Mouse (Mus musculus) mature B cell (primary cell): ENCODE results near the gene Wiz.

Experiments used
- in situ Hi-C: fragments of 300-500 bp; cut with MboI; formaldehyde crosslinking; loops from 2 replicates; pipeline ENCODE4 v1.14.3; 2019

Gene Wiz

GRCm38 (mm10) chr17:32389101-32389659, at the start of gene Wiz:
Wiz (minus strand) TSS chr17:32389439.
- in situ Hi-C loops = no loop called here

GRCm38 (mm10) chr17:32437106-32437505, 47.9 kb upstream of the Wiz start:
- in situ Hi-C loops = no loop called here

GRCm38 (mm10) chr17:32435151-32435550, 45.9 kb upstream of the Wiz start:
- in situ Hi-C loops = no loop called here

- in situ Hi-C loops = loop anchor here (5.0 kb wide), 1 partner anchor 82 kb away; the partner anchor contains the start of gene Akap8l
These were observed 45.1 kb upstream of the Wiz start for GRCm38 (mm10) chr17:32434324-32434723.

- in situ Hi-C loops = loop anchor here (5.0 kb wide), 1 partner anchor 80 kb away; the partner anchor contains the start of gene Akap8l
These were observed 42.7 kb upstream of the Wiz start for GRCm38 (mm10) chr17:32431972-32432371.

GRCm38 (mm10) chr17:32426610-32427009, 37.4 kb upstream of the Wiz start:
- in situ Hi-C loops = no loop called here

- in situ Hi-C loops = no loop called here
These were observed 34.8 kb upstream of the Wiz start, which contains the start of gene Pglyrp2 for GRCm38 (mm10) chr17:32424034-32424433. Pglyrp2 (minus strand) TSS chr17:32424167.

- in situ Hi-C loops = no loop called here
These were observed 31.5 kb upstream of the Wiz start for GRCm38 (mm10) chr17:32420781-32421180.

GRCm38 (mm10) chr17:32419989-32420388, 30.8 kb upstream of the Wiz start:
- in situ Hi-C loops = no loop called here

GRCm38 (mm10) chr17:32416771-32417170, 27.5 kb upstream of the Wiz start:
- in situ Hi-C loops = no loop called here

- in situ Hi-C loops = no loop called here
These were observed 26.3 kb upstream of the Wiz start for GRCm38 (mm10) chr17:32415417-32416020.

GRCm38 (mm10) chr17:32411898-32412297, 22.7 kb upstream of the Wiz start:
- in situ Hi-C loops = no loop called here

- in situ Hi-C loops = no loop called here
These were observed 14.2 kb upstream of the Wiz start, which contains the start of gene Rasal3 for GRCm38 (mm10) chr17:32403417-32403816. Rasal3 (minus strand) TSS chr17:32403583.

GRCm38 (mm10) chr17:32402779-32403157, 13.5 kb upstream of the Wiz start:
- in situ Hi-C loops = no loop called here

GRCm38 (mm10) chr17:32402011-32402778, 13.0 kb upstream of the Wiz start:
- in situ Hi-C loops = no loop called here

GRCm38 (mm10) chr17:32396266-32396665, 7.0 kb upstream of the Wiz start:
- in situ Hi-C loops = no loop called here

GRCm38 (mm10) chr17:32393944-32394343, 4.7 kb upstream of the Wiz start:
- in situ Hi-C loops = no loop called here

- in situ Hi-C loops = no loop called here
These were observed 704 bp downstream of the Wiz start for GRCm38 (mm10) chr17:32388370-32389100.

GRCm38 (mm10) chr17:32387986-32388369, 1.3 kb downstream of the Wiz start:
- in situ Hi-C loops = no loop called here

GRCm38 (mm10) chr17:32386659-32387432, 2.4 kb downstream of the Wiz start:
- in situ Hi-C loops = no loop called here

- in situ Hi-C loops = no loop called here
These were observed 5.6 kb downstream of the Wiz start for GRCm38 (mm10) chr17:32383661-32384060.
